Mouse (Mus musculus): ENCODE data around the gene Lrrc72.

DNA sequence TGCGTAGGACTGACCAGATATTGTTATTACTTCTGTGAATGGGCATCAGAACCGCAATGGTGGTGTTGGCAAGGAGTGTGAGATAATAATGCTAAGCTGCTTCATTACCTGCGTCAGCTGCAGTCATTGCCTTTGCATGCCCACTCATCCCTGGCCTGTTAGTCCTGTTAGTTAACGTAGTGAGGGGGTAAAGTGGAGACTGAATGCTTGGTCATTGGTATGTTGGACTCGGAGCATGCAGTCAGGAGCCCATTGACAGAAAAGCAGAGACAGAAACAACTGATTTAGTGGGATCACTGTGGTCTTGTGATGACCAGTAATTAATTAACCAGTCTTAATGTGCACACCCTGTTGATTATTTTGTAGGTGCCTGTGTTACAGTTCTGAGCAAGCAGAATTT is 76.0 kb downstream of the Lrrc72 start:
- TF ChIP-seq TAL1 (IDR thresholded peaks at IDR 0.05; ENCODE audit: low read length): no peak
- no peak for TF ChIP-seq GATA1 (IDR thresholded peaks at IDR 0.05; ENCODE audit: low read length)
